9 mouse cellular contexts compared by ENCODE assay signal in genomic region chr11:95402196-95402595, GRCm38 (mm10). TPM values are rescaled to one million over a fixed set of nuclear protein-coding genes. Genes with fewer than 3 reads are reported as not detected.
DNase-seq lines count a peak whose midpoint lies in the region; ATAC-seq and TF ChIP-seq lines count a peak whose summit lies in the region.
"Had no signal": no experiment of that assay in that cellular context is flagged by ENCODE, and none has a peak within 500 bp of the region (broad histone marks: within the 10 kb centered on the region; RNA-seq: fewer than 3 reads in every experiment).

No protein-coding gene starts in this region.

- H3K9me3 ChIP-seq in hindbrain, embryonic 10.5 days, result no peaks in the 10 kb centered on the region
- no peaks in the 10 kb centered on the region for H3K9me3 ChIP-seq in hindbrain, embryonic 14.5 days (ENCODE audit: control insufficient read depth, low read length)
- no peaks in the 10 kb centered on the region for H3K9me3 ChIP-seq in heart, embryonic 14.5 days (ENCODE audit: control insufficient read depth, low read length)
- H3K9me3 ChIP-seq in midbrain, embryonic 13.5 days, result no peaks in the 10 kb centered on the region
- no peaks in the 10 kb centered on the region for H3K9me3 ChIP-seq in neural tube, embryonic 15.5 days (replicated peaks)

- no peaks in the 10 kb centered on the region for H3K36me3 ChIP-seq in hindbrain, embryonic 10.5 days
- no peaks in the 10 kb centered on the region for H3K36me3 ChIP-seq in hindbrain, embryonic 14.5 days (replicated peaks; ENCODE audit: control insufficient read depth, insufficient read depth)
- H3K36me3 ChIP-seq in heart, embryonic 14.5 days (ENCODE audit: control insufficient read depth, insufficient read depth, low read length), result no peaks in the 10 kb centered on the region
- no peaks in the 10 kb centered on the region for H3K36me3 ChIP-seq in midbrain, embryonic 13.5 days
- H3K36me3 ChIP-seq in neural tube, embryonic 15.5 days, result no peaks in the 10 kb centered on the region

- TF ChIP-seq POLR2A in cerebellum, adult 2 months (IDR thresholded peaks at IDR 0.05; ENCODE audit: borderline replicate concordance, insufficient read depth, low read length), result no peak

- no peak for DNase-seq in hindbrain, embryonic 10.5 days (ENCODE audit: low spot score)
- no peak for DNase-seq in hindbrain, embryonic 14.5 days (ENCODE audit: low spot score)
- peak; percentile 34 for DNase-seq in ZHBTc4 (ENCODE audit: low read depth, low spot score)
- peak; percentile 87 to 93 for DNase-seq in cerebellum, adult 2 months
- no peak for DNase-seq in left cerebral cortex, postnatal 10 days (ENCODE audit: extremely low spot score in 1 of 2, low spot score in 2 of 2)

- 21% methylated on average over 5 of the region's 5 CpGs for WGBS in hindbrain, embryonic 10.5 days
- WGBS in hindbrain, embryonic 14.5 days, result 18% methylated on average over 5 of the region's 5 CpGs
- WGBS in cerebellum, adult 2 months, result 5% methylated on average over 5 of the region's 5 CpGs
- 14% methylated on average over 5 of the region's 5 CpGs for WGBS in heart, embryonic 14.5 days
- 29% methylated on average over 5 of the region's 5 CpGs for WGBS in midbrain, embryonic 13.5 days
- 14% methylated on average over 5 of the region's 5 CpGs for WGBS in neural tube, embryonic 15.5 days

- H3K4me1 ChIP-seq in hindbrain, embryonic 10.5 days (replicated peaks), result peaks cover 22% of the 10 kb centered on the region
- H3K4me1 ChIP-seq in hindbrain, embryonic 14.5 days (replicated peaks; ENCODE audit: control insufficient read depth, insufficient read depth, low read length), result no peaks in the 10 kb centered on the region; the same call in 1 of the 2 replicates
- H3K4me1 ChIP-seq in cerebellum, adult 2 months (ENCODE audit: control insufficient read depth, insufficient read depth, low read length), result peaks cover 39% of the 10 kb centered on the region
- H3K4me1 ChIP-seq in heart, embryonic 14.5 days (ENCODE audit: control insufficient read depth in 2 of 2, insufficient read depth in 2 of 2, low read length in 2 of 2), result peaks cover 19 to 21% of the 10 kb centered on the region in 2 experiments
- H3K4me1 ChIP-seq in midbrain, embryonic 13.5 days (replicated peaks), result peaks cover 16% of the 10 kb centered on the region; the same call in 1 of the 2 replicates
- H3K4me1 ChIP-seq in neural tube, embryonic 15.5 days, result peaks cover 13% of the 10 kb centered on the region; the same call in 1 of the 2 replicates

- no peak for TF ChIP-seq CTCF in cerebellum, adult 2 months (IDR thresholded peaks at IDR 0.05; ENCODE audit: borderline replicate concordance, insufficient read depth, low read depth, low read length)

- peak overlapping the region; percentile 60; the same call in 1 of the 2 replicates for H3K27ac ChIP-seq in hindbrain, embryonic 10.5 days
- no peak overlapping the region for H3K27ac ChIP-seq in hindbrain, embryonic 14.5 days
- peak overlapping the region; percentile 93 for H3K27ac ChIP-seq in cerebellum, adult 2 months (ENCODE audit: insufficient read depth, low read length)
- H3K27ac ChIP-seq in heart, embryonic 14.5 days (replicated peaks in 1 of 2; ENCODE audit: control insufficient read depth in 1 of 2, insufficient read depth in 1 of 2, low read depth in 2 of 2, low read length in 2 of 2), result peak overlapping the region; percentile 75 to 82
- no peak overlapping the region for H3K27ac ChIP-seq in midbrain, embryonic 13.5 days
- H3K27ac ChIP-seq in neural tube, embryonic 15.5 days (replicated peaks), result no peak overlapping the region

- H3K4me2 ChIP-seq in hindbrain, embryonic 14.5 days (replicated peaks), result no peak overlapping the region
- H3K4me2 ChIP-seq in heart, embryonic 14.5 days (ENCODE audit: low read length), result peak overlapping the region; percentile 45
- H3K4me2 ChIP-seq in midbrain, embryonic 13.5 days (replicated peaks), result no peak overlapping the region
- H3K4me2 ChIP-seq in neural tube, embryonic 15.5 days, result no peak overlapping the region

- ATAC-seq in hindbrain, embryonic 14.5 days (ENCODE audit: low FRiP score), result no peak
- ATAC-seq in heart, embryonic 14.5 days (ENCODE audit: insufficient number of reproducible peaks, insufficient read depth, low FRiP score, low read depth), result no peak
- ATAC-seq in midbrain, embryonic 13.5 days, result no peak
- ATAC-seq in neural tube, embryonic 15.5 days (ENCODE audit: low FRiP score), result no peak
- ATAC-seq: intestine, postnatal 0 days had no signal

- H3K4me3 ChIP-seq in hindbrain, embryonic 10.5 days, result no peak overlapping the region
- H3K4me3 ChIP-seq in hindbrain, embryonic 14.5 days (replicated peaks; ENCODE audit: low read length), result no peak overlapping the region
- no peak overlapping the region for H3K4me3 ChIP-seq in cerebellum, adult 2 months (replicated peaks; ENCODE audit: insufficient read depth, low read depth, low read length)
- no peak overlapping the region for H3K4me3 ChIP-seq in heart, embryonic 14.5 days (ENCODE audit: control insufficient read depth in 1 of 2, insufficient read depth in 1 of 2, low read depth in 1 of 2, low read length in 2 of 2)
- H3K4me3 ChIP-seq in midbrain, embryonic 13.5 days (replicated peaks), result no peak overlapping the region
- no peak overlapping the region for H3K4me3 ChIP-seq in neural tube, embryonic 15.5 days (replicated peaks)

- H3K27me3 ChIP-seq in hindbrain, embryonic 10.5 days (ENCODE audit: insufficient read depth, poor library complexity, severe bottlenecking), result peaks cover 23% of the 10 kb centered on the region; the same call in 1 of the 2 replicates
- 0 out of 2 replicates have a peak, but pooled peaks cover 3% of the 10 kb centered on the region for H3K27me3 ChIP-seq in hindbrain, embryonic 14.5 days (ENCODE audit: control insufficient read depth, insufficient read depth, low read length)
- no peaks in the 10 kb centered on the region for H3K27me3 ChIP-seq in cerebellum, adult 2 months (ENCODE audit: control insufficient read depth, insufficient read depth, low read length)
- H3K27me3 ChIP-seq in heart, embryonic 14.5 days (ENCODE audit: control insufficient read depth, insufficient read depth, low read length), result no peaks in the 10 kb centered on the region
- H3K27me3 ChIP-seq in midbrain, embryonic 13.5 days, result peaks cover 11% of the 10 kb centered on the region; the same call in 1 of the 2 replicates
- peaks cover 2% of the 10 kb centered on the region; the same call in 1 of the 2 replicates for H3K27me3 ChIP-seq in neural tube, embryonic 15.5 days (replicated peaks)

- H3K9ac ChIP-seq in hindbrain, embryonic 14.5 days, result no peak overlapping the region
- H3K9ac ChIP-seq in heart, embryonic 14.5 days (ENCODE audit: low read length), result peak overlapping the region; percentile 27; the same call in 1 of the 2 replicates
- no peak overlapping the region for H3K9ac ChIP-seq in midbrain, embryonic 13.5 days (replicated peaks)
- H3K9ac ChIP-seq in neural tube, embryonic 15.5 days (replicated peaks), result no peak overlapping the region

- intact Hi-C loops in left cerebral cortex, postnatal 10 days (cut with DNase I), result no loop called here

RNA-seq across cellular contexts. Expression of gene Spop, which starts 11.7 kb away (rescaled TPM):
- 143 and 167 TPM in 2 replicates for polyA plus RNA-seq in hindbrain, embryonic 10.5 days (2016; fragmentation: Nextera tagmentation; extraction: Ambion mirVana)
- 160 and 167 TPM in 2 replicates for polyA plus RNA-seq in hindbrain, embryonic 14.5 days (2014; fragmentation: Nextera tagmentation; extraction: Ambion mirVana)
- 147 and 149 TPM in 2 replicates for polyA plus RNA-seq in cerebellum, adult 2 months (2012; rRNA removed)
- polyA plus RNA-seq in heart, embryonic 14.5 days (2014; fragmentation: Nextera tagmentation; extraction: Ambion mirVana), result 81.6 and 89.6 TPM in 2 replicates
- polyA plus RNA-seq in midbrain, embryonic 13.5 days (2015; fragmentation: Nextera tagmentation; extraction: Ambion mirVana), result 199 and 202 TPM in 2 replicates
- 100 to 1,000 TPM; 140 to 143 TPM for total RNA-seq in left cerebral cortex, postnatal 10 days (2021)
- 224 and 233 TPM in 2 replicates for polyA plus RNA-seq in neural tube, embryonic 15.5 days (2015; fragmentation: Nextera tagmentation; extraction: Ambion mirVana)

RNA-seq across cellular contexts. Expression of gene Slc35b1, which starts 17.7 kb away (rescaled TPM):
- 119 TPM in 2 replicates for polyA plus RNA-seq in hindbrain, embryonic 10.5 days (2016; fragmentation: Nextera tagmentation; extraction: Ambion mirVana)
- 144 and 153 TPM in 2 replicates for polyA plus RNA-seq in hindbrain, embryonic 14.5 days (2014; fragmentation: Nextera tagmentation; extraction: Ambion mirVana)
- 88.5 and 90.3 TPM in 2 replicates for polyA plus RNA-seq in cerebellum, adult 2 months (2012; rRNA removed)
- polyA plus RNA-seq in heart, embryonic 14.5 days (2014; fragmentation: Nextera tagmentation; extraction: Ambion mirVana), result 74.6 and 75.4 TPM in 2 replicates
- polyA plus RNA-seq in midbrain, embryonic 13.5 days (2015; fragmentation: Nextera tagmentation; extraction: Ambion mirVana), result 149 and 151 TPM in 2 replicates
- total RNA-seq in left cerebral cortex, postnatal 10 days (2021), result 10 to 100 TPM; 78.8 to 79.4 TPM
- 129 and 144 TPM in 2 replicates for polyA plus RNA-seq in neural tube, embryonic 15.5 days (2015; fragmentation: Nextera tagmentation; extraction: Ambion mirVana)

Comparison
In these comparisons a context has a peak if more than half of its experiments do, and no peak if none do; other contexts are left out.
1. H3K27ac ChIP-seq: peak in hindbrain, embryonic 10.5 days (single experiment), cerebellum, adult 2 months (single experiment) and heart, embryonic 14.5 days (2 of 2); none in hindbrain, embryonic 14.5 days (single experiment), midbrain, embryonic 13.5 days (single experiment) and neural tube, embryonic 15.5 days (single experiment).
2. DNase-seq: peak in ZHBTc4 (single experiment) and cerebellum, adult 2 months (2 of 2); none in hindbrain, embryonic 10.5 days (single experiment), hindbrain, embryonic 14.5 days (single experiment) and left cerebral cortex, postnatal 10 days (0 of 2).